ENCODE assay signal across 23 mouse cellular contexts in the genomic region with DNA sequence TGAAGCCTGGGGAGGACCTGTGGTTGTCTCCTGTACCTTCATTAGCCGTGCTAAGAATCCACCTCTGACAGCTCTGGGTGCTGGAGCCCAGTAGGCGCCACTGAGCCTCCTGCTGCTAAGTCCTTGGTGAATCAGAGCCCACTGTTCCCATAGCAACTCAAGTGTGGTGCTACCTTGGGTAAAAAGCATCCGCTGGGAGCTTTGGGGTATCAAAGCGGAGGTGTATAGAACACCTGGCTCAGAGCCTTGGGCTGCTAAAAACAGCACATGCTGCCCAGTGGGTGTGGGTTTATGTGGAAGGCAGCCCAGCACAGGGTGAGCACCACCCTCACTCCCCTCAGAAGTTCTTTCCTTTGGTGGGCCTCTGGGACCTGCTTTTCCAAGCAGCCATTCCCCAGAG. TPM values are rescaled to one million over a fixed set of nuclear protein-coding genes. Genes with fewer than 3 reads are reported as not detected.
DNase-seq lines count a peak whose midpoint lies in the region; ATAC-seq lines count a peak whose summit lies in the region.
"Had no signal": no experiment of that assay in that cellular context is flagged by ENCODE, and none has a peak within 500 bp of the region (broad histone marks: within the 10 kb centered on the region; RNA-seq: fewer than 3 reads in every experiment).

No protein-coding gene starts in this region.

- H3K4me2 ChIP-seq in embryonic facial prominence, embryonic 14.5 days (ENCODE audit: low read depth, low read length) = no peak overlapping the region
- no peak overlapping the region for H3K4me2 ChIP-seq in liver, embryonic 12.5 days
- H3K4me2 ChIP-seq: embryonic facial prominence, embryonic 12.5 days; heart, embryonic 12.5 days; liver, embryonic 11.5 days; lung, embryonic 14.5 days; midbrain, embryonic 13.5 days had no signal

- no peaks in the 10 kb centered on the region for H3K9me3 ChIP-seq in embryonic facial prominence, embryonic 14.5 days (ENCODE audit: control insufficient read depth, low read length)
- no peaks in the 10 kb centered on the region for H3K9me3 ChIP-seq in embryonic facial prominence, embryonic 10.5 days
- no peaks in the 10 kb centered on the region for H3K9me3 ChIP-seq in liver, embryonic 12.5 days (replicated peaks)
- peaks cover 4% of the 10 kb centered on the region; the same call in 1 of the 2 replicates for H3K9me3 ChIP-seq in midbrain, embryonic 10.5 days (replicated peaks)
- H3K9me3 ChIP-seq: embryonic facial prominence, embryonic 12.5 days; G1E; heart, embryonic 12.5 days; limb, embryonic 10.5 days had no signal

- no peak for DNase-seq in embryonic facial prominence, embryonic 14.5 days (ENCODE audit: low spot score)
- no peak for DNase-seq in embryonic facial prominence, embryonic 10.5 days (ENCODE audit: low spot score)
- peak; percentile 79 to 87 for DNase-seq in frontal cortex, postnatal 36 days (ENCODE audit: low spot score in 2 of 2)
- DNase-seq in left cerebral cortex, adult 9 months (ENCODE audit: low spot score in 2 of 2) = peak; percentile 83 to 90
- peak; percentile 82 to 88 for DNase-seq in right cerebral cortex, postnatal 36 days (ENCODE audit: low spot score in 2 of 2)
- no peak for DNase-seq in kidney, postnatal 36 days
- no peak for DNase-seq in midbrain, embryonic 10.5 days (ENCODE audit: low spot score)
- DNase-seq: cerebellum, postnatal 36 days; heart, postnatal 36 days; lung, embryonic 14.5 days; spleen, adult 18-20 months; thymus, adult 2 months had no signal

- WGBS in embryonic facial prominence, embryonic 14.5 days = 79% methylated on average over 4 of the region's 4 CpGs
- 85% methylated on average over 4 of the region's 4 CpGs for WGBS in embryonic facial prominence, embryonic 10.5 days
- 65% methylated on average over 4 of the region's 4 CpGs for WGBS in liver, embryonic 12.5 days (ENCODE audit: insufficient replicate concordance)
- 85% methylated on average over 4 of the region's 4 CpGs for WGBS in midbrain, embryonic 10.5 days

- no peak overlapping the region for H3K4me3 ChIP-seq in embryonic facial prominence, embryonic 14.5 days (ENCODE audit: low read depth, low read length)
- H3K4me3 ChIP-seq in embryonic facial prominence, embryonic 10.5 days = no peak overlapping the region
- no peak overlapping the region for H3K4me3 ChIP-seq in liver, embryonic 12.5 days
- no peak overlapping the region for H3K4me3 ChIP-seq in midbrain, embryonic 10.5 days
- H3K4me3 ChIP-seq: embryonic facial prominence, embryonic 12.5 days; heart, embryonic 12.5 days; limb, embryonic 10.5 days; midbrain, embryonic 13.5 days had no signal

- no peak overlapping the region for H3K27ac ChIP-seq in embryonic facial prominence, embryonic 14.5 days (replicated peaks; ENCODE audit: low read depth, low read length)
- no peak overlapping the region for H3K27ac ChIP-seq in embryonic facial prominence, embryonic 10.5 days (replicated peaks)
- no peak overlapping the region for H3K27ac ChIP-seq in liver, embryonic 12.5 days
- no peak overlapping the region for H3K27ac ChIP-seq in midbrain, embryonic 10.5 days (replicated peaks)
- H3K27ac ChIP-seq: embryonic facial prominence, embryonic 12.5 days; limb, embryonic 10.5 days; macrophage; midbrain, embryonic 13.5 days had no signal

- H3K9ac ChIP-seq in embryonic facial prominence, embryonic 14.5 days (ENCODE audit: low read depth, low read length) = no peak overlapping the region
- H3K9ac ChIP-seq in liver, embryonic 12.5 days = no peak overlapping the region
- H3K9ac ChIP-seq: embryonic facial prominence, embryonic 12.5 days; heart, embryonic 12.5 days; lung, embryonic 14.5 days; midbrain, embryonic 13.5 days had no signal

- ATAC-seq in embryonic facial prominence, embryonic 14.5 days (ENCODE audit: low read depth) = peak; percentile 64
- no peak for ATAC-seq in liver, embryonic 12.5 days
- ATAC-seq: CD4-positive, CD25-positive, alpha-beta regulatory T cell, adult 4 months; hindbrain, embryonic 16.5 days; intestine, postnatal 0 days; midbrain, embryonic 13.5 days had no signal

- no peaks in the 10 kb centered on the region for H3K27me3 ChIP-seq in embryonic facial prominence, embryonic 14.5 days (replicated peaks; ENCODE audit: control insufficient read depth, insufficient read depth, low read length)
- H3K27me3 ChIP-seq in embryonic facial prominence, embryonic 10.5 days (replicated peaks; ENCODE audit: low read depth, poor library complexity, severe bottlenecking) = no peaks in the 10 kb centered on the region
- H3K27me3 ChIP-seq in liver, embryonic 12.5 days (replicated peaks) = 0 out of 2 replicates have a peak, but pooled peaks cover 3% of the 10 kb centered on the region
- no peaks in the 10 kb centered on the region for H3K27me3 ChIP-seq in midbrain, embryonic 10.5 days (ENCODE audit: low read depth, poor library complexity, severe bottlenecking)
- H3K27me3 ChIP-seq: embryonic facial prominence, embryonic 12.5 days; heart, embryonic 12.5 days; midbrain, embryonic 13.5 days had no signal

- H3K4me1 ChIP-seq in embryonic facial prominence, embryonic 14.5 days (ENCODE audit: control insufficient read depth, insufficient read depth, low read length) = 0 out of 2 replicates have a peak, but pooled peaks cover 3% of the 10 kb centered on the region
- peaks cover 13% of the 10 kb centered on the region for H3K4me1 ChIP-seq in embryonic facial prominence, embryonic 10.5 days
- no peaks in the 10 kb centered on the region for H3K4me1 ChIP-seq in liver, embryonic 12.5 days
- 0 out of 2 replicates have a peak, but pooled peaks cover 4% of the 10 kb centered on the region for H3K4me1 ChIP-seq in midbrain, embryonic 10.5 days
- H3K4me1 ChIP-seq: embryonic facial prominence, embryonic 12.5 days; limb, embryonic 10.5 days had no signal

- peaks cover 18% of the 10 kb centered on the region for H3K36me3 ChIP-seq in embryonic facial prominence, embryonic 14.5 days (ENCODE audit: control insufficient read depth, insufficient read depth, low read length)
- H3K36me3 ChIP-seq in embryonic facial prominence, embryonic 10.5 days (replicated peaks) = peaks cover 68% of the 10 kb centered on the region
- no peaks in the 10 kb centered on the region for H3K36me3 ChIP-seq in liver, embryonic 12.5 days
- H3K36me3 ChIP-seq in midbrain, embryonic 10.5 days = peaks cover 28% of the 10 kb centered on the region
- H3K36me3 ChIP-seq: G1E had no signal

RNA-seq across cellular contexts. Expression of gene Clstn1, which starts 30.2 kb away (rescaled TPM):
- polyA plus RNA-seq in embryonic facial prominence, embryonic 14.5 days (2014; fragmentation: Nextera tagmentation; extraction: Ambion mirVana) = 51.4 and 52.0 TPM in 2 replicates
- polyA plus RNA-seq in embryonic facial prominence, embryonic 10.5 days (2016; fragmentation: Nextera tagmentation; extraction: Ambion mirVana) = 39.6 and 44.2 TPM in 2 replicates
- polyA plus RNA-seq in liver, embryonic 12.5 days (2016; fragmentation: Nextera tagmentation; extraction: Ambion mirVana) = 6.2 and 6.9 TPM in 2 replicates
- 17.5 and 29.8 TPM in 2 replicates for polyA plus RNA-seq in midbrain, embryonic 10.5 days (2016; fragmentation: Nextera tagmentation; extraction: Ambion mirVana)

RNA-seq across cellular contexts. Expression of gene Ctnnbip1, which starts 38.1 kb away (rescaled TPM):
- polyA plus RNA-seq in embryonic facial prominence, embryonic 14.5 days (2014; fragmentation: Nextera tagmentation; extraction: Ambion mirVana) = 68.7 and 81.8 TPM in 2 replicates
- 67.5 TPM in 2 replicates for polyA plus RNA-seq in embryonic facial prominence, embryonic 10.5 days (2016; fragmentation: Nextera tagmentation; extraction: Ambion mirVana)
- polyA plus RNA-seq in liver, embryonic 12.5 days (2016; fragmentation: Nextera tagmentation; extraction: Ambion mirVana) = 10.0 and 10.1 TPM in 2 replicates
- polyA plus RNA-seq in midbrain, embryonic 10.5 days (2016; fragmentation: Nextera tagmentation; extraction: Ambion mirVana) = 54.8 and 56.6 TPM in 2 replicates

Comparison
In these comparisons a context has a peak if more than half of its experiments do, and no peak if none do; other contexts are left out.
1. DNase-seq: peak in frontal cortex, postnatal 36 days (2 of 2), left cerebral cortex, adult 9 months (2 of 2) and right cerebral cortex, postnatal 36 days (2 of 2); none in embryonic facial prominence, embryonic 14.5 days (single experiment), embryonic facial prominence, embryonic 10.5 days (single experiment), kidney, postnatal 36 days (0 of 2) and midbrain, embryonic 10.5 days (single experiment).